Mouse (Mus musculus) left cerebral cortex, postnatal 14 days (tissue): Measurements from ENCODE around the gene Pspc1. TPM values are rescaled to one million over a fixed set of nuclear protein-coding genes. Genes with fewer than 3 reads are reported as not detected.

ENCODE experiments used
- DNase-seq, 2 experiments: peaks; one replicate each; pipeline ENCODE4 v3.0.0; 2021 to 2022; ENCODE audit warnings: low spot score in 2 of 2, mixed read lengths in 1 of 2
- intact Hi-C: fragments of 180-260 bp; cut with DNase I; formaldehyde crosslinking; loops from one replicate; pipeline ENCODE4 v1.15.1; 2025
- total RNA-seq, 2 experiments: library from RNA; stranded (reverse); gene quantifications; 2 replicates each; pipeline ENCODE4 v1.2.3; 2021

Gene Pspc1
- total RNA-seq, 2 experiments from 2014 or later, result 62.9 to 63.1 TPM

- DNase-seq, result no peak
- intact Hi-C loops, result no loop called here
Measured at GRCm38 (mm10) chr14:56740175-56740574, 37.9 kb downstream of the Pspc1 start.

GRCm38 (mm10) chr14:56726493-56726892 lies 51.6 kb downstream of the Pspc1 start:
- intact Hi-C loops, result no loop called here
- DNase-seq, result no peak

- intact Hi-C loops, result no loop called here
- no peak for DNase-seq
Measured at GRCm38 (mm10) chr14:56705687-56706086, 72.4 kb downstream of the Pspc1 start.

- no peak for DNase-seq
- intact Hi-C loops, result no loop called here
Measured at GRCm38 (mm10) chr14:56702644-56703043, 75.5 kb downstream of the Pspc1 start.

- DNase-seq, result no peak
- intact Hi-C loops, result no loop called here
Measured at GRCm38 (mm10) chr14:56697836-56698235, 80.3 kb downstream of the Pspc1 start.

GRCm38 (mm10) chr14:56695495-56695894 lies 82.6 kb downstream of the Pspc1 start:
- intact Hi-C loops, result no loop called here
- DNase-seq, result no peak

- DNase-seq, result no peak
- intact Hi-C loops, result no loop called here
Measured at GRCm38 (mm10) chr14:56689766-56690165, 88.3 kb downstream of the Pspc1 start.

GRCm38 (mm10) chr14:56689116-56689515 lies 89.0 kb downstream of the Pspc1 start:
- no peak for DNase-seq
- intact Hi-C loops, result no loop called here

GRCm38 (mm10) chr14:56685426-56685825 lies 92.7 kb downstream of the Pspc1 start:
- DNase-seq, result no peak
- intact Hi-C loops, result no loop called here

Other genes starting within 250 kb of the Pspc1 start
- 1 to 10 TPM; 2.4 to 3.3 TPM for gene Cenpj, start 202.9 kb downstream of the Pspc1 start, total RNA-seq
- gene Parp4, start 202.7 kb downstream of the Pspc1 start, total RNA-seq, result 1 to 10 TPM; 2.7 to 3.8 TPM
- gene Mphosph8, start 110.1 kb downstream of the Pspc1 start, total RNA-seq, result 10 to 100 TPM; 55.2 to 59.4 TPM
- gene Zmym5, start 33.4 kb upstream of the Pspc1 start, total RNA-seq, result 10 to 100 TPM; 25.3 to 26.7 TPM
- gene Zmym2, start 108.3 kb upstream of the Pspc1 start, total RNA-seq, result 10 to 100 TPM; 83.4 to 84.4 TPM